Mouse (Mus musculus) heart, adult 18-20 months (tissue): ENCODE results near the gene Iqgap2. TPM values are rescaled to one million over a fixed set of nuclear protein-coding genes. Genes with fewer than 3 reads are reported as not detected.

Experiments
- DNase-seq, 2 experiments: peaks; one replicate each; pipeline ENCODE4 v3.0.0; 2021 to 2022; ENCODE audit warnings: mixed read lengths in 1 of 2
- long read RNA-seq, 2 experiments: library from polyadenylated mRNA; stranded (forward); transcript quantifications; one replicate each; pipeline ENCODE4 v2.0.0; 2021
- total RNA-seq, 2 experiments: library from RNA; stranded (reverse); gene quantifications; 2 replicates each; pipeline ENCODE4 v1.2.3; 2021

The Iqgap2 gene
- total RNA-seq = 1 to 10 TPM; 2.7 to 3.7 TPM
- long read RNA-seq, experiment 1 = 0 reads
- long read RNA-seq, experiment 2, full-length matches to known transcripts = 1 of 2 reads
- long read RNA-seq, experiment 2, partial matches to known transcripts = 0 of 2 reads
- long read RNA-seq, experiment 2, other reads (novel, unspliced or antisense) = 1 of 2 reads

DNA sequence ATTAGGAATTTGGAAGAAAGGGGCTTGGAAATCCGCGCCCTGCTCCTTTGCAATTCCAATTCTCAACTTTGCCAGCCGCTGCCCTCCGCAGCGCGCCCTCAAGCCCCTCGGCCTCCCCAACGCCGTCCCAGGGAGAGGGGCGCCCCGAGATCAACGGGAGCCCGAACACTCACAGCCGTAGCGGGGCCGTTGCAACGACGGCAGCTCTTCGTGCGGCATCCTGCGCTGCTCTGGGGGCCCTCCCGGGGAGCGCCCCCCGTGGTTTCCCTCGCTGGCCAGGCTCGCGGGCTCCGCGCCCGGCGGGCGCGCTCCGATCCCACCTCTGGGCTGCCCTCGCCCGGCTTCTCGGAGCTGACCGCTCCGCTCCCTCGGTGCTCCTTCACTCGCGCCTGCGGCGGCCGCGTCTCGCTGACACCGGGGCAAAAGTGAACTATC is at the start of gene Iqgap2:
Gene Iqgap2 (minus strand): TSS at position 432 of the 435 bp plus-strand sequence.
- no peak for DNase-seq

- DNase-seq = no peak
Measured at GRCm38 (mm10) chr13:95940811-95941210, 49.1 kb upstream of the Iqgap2 start.

DNA sequence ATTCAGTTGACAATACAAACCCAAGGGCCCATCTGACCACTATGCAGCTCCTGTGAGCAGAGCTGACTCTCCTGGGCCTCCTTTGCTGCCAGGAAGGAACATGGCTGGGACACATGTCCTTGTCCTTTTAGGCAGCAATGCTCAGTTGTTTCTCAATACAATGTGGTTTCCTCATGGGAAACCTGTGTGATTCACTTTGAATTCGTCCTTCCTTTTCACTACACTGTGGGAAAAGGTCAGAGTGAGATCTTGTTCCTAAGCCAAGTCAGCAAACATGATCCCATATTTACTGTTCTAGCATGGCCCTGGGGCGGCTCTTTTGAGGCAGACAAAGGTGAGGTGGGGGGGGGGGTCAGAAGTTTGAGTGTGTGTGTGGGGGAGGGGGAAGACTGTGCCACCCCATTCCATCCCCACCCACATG is 32.5 kb upstream of the Iqgap2 start:
- DNase-seq = no peak

DNA sequence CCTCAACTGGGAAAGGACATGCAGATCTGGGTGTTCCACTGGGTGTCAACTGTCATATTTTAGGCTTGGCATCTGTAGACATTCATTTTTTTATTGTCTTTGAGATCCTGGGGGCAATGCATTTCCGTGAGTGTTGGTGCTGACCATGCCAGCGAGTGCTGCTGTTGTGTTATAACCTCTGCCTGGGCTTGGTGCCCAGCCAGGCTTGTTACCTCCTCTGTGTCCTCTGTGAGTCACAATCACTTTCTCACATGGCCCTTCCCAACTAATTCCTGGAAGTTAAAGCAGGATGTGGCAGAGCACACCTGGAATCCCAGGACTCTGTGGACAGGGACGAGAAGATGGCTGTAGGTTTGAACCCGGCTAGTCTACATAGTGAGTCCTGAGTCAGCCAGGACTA is 30.9 kb upstream of the Iqgap2 start:
- DNase-seq = no peak

GRCm38 (mm10) chr13:95918624-95919284 is 27.0 kb upstream of the Iqgap2 start:
- DNase-seq = no peak

- no peak for DNase-seq
Measured at GRCm38 (mm10) chr13:95913046-95913406, 21.3 kb upstream of the Iqgap2 start.

GRCm38 (mm10) chr13:95912157-95913045 is 20.7 kb upstream of the Iqgap2 start:
- DNase-seq = peak in 1 of 2 experiments; percentile 9

DNA sequence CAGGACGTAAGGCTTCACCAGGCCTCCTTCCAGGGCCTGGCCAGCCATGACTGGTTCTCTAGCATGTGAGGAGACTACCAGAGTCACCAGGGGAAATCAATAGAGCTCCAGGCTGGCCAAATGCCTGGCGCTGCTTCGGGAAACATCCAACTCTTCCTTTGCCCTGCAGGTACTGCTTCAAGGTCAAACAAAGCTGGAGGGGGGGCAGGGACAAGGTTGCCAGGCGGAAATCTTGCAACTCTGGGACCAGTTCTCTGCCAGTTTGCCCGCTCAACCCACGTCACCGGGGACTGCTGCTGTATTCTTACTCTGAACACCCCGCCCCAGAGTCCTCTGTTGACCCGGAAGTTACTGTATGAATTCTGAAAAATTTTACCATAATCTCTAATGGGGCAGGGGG is 18.5 kb upstream of the Iqgap2 start:
- DNase-seq = no peak

- DNase-seq = no peak
Measured at GRCm38 (mm10) chr13:95909244-95909643, 17.5 kb upstream of the Iqgap2 start.

GRCm38 (mm10) chr13:95902696-95903095 is 11.0 kb upstream of the Iqgap2 start:
- no peak for DNase-seq

- no peak for DNase-seq
Measured at GRCm38 (mm10) chr13:95899885-95900650, 8.3 kb upstream of the Iqgap2 start.

DNA sequence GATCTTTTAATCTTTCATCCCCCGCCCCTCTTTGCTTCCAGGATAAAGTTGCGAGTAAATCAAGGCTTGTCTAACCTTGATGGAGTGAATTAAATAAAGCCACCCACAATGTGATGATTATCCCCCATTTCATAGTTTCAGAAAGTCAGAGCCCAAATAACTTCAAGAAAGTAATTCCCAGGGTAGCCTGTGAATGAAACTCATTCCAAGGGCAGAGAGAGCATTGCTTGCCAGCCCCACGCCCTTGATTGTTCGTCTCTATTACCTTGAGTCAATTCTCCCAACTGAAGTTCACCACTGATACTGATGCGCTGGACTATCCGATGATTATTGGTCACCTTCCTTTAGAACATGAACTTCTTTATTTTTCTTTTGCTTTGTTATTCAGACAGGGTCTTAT is 4.8 kb upstream of the Iqgap2 start:
- no peak for DNase-seq

- no peak for DNase-seq
Measured at GRCm38 (mm10) chr13:95893166-95893565, 1.4 kb upstream of the Iqgap2 start.

DNA sequence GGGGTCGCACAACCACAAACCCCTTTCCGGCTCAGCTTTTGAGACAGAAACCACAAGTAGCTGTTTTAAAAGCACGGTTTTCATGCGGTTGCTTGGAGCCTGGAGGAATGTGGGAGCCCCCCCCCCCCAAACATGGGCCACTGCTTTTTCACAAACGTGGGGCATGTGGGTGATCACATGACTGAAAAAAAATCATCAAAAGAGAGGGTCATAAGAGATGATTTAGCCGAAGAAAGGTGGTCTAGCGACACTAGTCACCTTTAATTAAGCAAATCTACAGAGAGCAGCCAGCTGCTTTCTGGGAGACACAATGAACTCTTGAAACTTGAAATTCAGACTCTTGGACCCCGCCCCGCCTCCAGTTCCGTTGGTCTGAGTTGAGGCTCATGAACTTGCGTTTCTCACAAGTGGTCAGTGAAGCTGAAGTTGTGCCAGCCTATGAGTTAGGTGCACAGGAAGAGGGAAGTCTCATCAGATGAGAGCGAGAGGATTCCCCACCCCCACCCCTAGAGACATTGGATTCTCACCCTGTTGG is 956 bp upstream of the Iqgap2 start:
- DNase-seq = peak; percentile 13 to 15

DNA sequence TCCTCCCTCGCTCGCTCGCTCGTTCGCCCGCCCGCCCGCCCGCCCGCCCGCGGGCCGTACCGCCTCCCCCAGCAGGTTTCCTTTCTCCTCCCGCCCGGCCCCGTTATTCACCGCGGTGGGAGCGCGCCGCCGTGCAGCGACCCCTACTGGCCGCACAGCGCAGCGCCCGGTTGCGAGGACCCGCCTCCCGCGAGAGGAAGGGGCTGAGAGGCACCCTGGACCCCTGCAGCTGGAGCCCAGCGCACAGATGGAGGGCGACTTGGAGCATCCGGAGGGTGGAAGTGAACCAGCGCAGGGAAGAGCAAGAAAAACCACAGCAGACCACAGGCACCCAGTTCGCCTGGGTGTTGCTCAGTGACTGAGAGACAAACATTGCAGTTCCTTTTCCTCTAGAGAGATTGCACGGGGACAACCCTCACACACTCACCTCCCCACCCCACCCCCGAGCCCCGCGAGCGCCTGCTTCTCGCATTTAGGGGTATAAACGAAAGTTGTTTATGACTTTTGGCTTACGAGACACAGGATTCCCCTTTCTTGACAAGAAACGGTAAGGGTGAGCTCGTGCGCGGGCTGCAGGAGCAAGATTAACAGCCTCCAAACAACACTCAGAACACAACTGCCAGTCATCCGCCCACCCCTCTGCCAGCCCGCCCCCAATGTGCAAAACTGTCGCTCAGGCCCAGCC is 346 bp upstream of the Iqgap2 start:
- peak; percentile 81 to 82 for DNase-seq

DNA sequence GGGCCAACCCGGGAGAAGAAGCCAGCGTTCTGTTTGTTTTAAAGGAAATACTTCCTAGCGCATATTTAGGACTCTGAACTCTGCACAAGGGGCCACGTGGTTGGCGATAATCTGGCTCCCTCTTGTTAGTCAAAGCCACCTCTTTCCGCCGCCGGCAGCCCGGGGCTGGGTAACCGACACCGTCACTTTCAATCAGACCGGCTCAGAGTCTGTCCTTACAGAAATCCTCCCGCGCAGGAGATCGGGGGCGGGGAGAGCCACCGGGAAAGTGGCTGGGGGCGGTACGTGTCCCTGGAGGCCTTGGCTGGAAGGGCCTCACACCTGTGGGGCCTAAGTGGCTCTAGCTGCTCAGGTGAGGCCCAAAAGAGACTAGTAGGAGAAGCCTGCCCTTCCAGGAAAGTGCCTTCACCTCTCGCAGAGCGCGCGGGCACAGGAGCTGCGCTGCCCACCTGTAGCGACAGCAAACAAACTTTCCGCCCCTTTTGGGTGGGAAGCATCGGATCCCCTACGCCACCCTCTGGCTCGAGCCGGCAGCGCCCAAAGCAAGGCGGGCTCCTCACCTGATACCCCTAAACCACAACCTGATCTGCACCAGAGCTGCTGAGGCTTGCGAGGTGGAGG is 761 bp downstream of the Iqgap2 start:
- peak; percentile 17 to 43 for DNase-seq

GRCm38 (mm10) chr13:95889981-95890545 is 1.7 kb downstream of the Iqgap2 start:
- DNase-seq = peak; percentile 13 to 16

DNA sequence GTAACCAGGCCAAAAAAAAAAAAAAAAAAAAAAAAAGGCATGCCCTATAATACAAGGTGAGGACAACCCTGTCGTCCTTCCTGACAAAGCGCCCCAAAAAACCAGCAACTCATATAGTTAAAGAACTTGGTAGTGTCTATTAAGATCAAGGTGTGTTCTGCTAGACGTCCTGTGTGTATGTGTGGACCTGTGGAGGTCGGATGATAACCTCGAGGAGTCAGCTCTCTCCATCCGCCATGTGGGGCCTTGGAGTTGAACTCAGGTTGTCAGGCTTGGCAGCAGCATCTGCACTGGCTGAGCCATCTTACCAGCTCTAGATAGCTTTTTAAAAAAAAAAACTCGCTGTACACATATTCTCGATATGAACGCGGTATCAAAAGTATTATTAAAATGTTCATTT is 2.4 kb downstream of the Iqgap2 start:
- no peak for DNase-seq

DNA sequence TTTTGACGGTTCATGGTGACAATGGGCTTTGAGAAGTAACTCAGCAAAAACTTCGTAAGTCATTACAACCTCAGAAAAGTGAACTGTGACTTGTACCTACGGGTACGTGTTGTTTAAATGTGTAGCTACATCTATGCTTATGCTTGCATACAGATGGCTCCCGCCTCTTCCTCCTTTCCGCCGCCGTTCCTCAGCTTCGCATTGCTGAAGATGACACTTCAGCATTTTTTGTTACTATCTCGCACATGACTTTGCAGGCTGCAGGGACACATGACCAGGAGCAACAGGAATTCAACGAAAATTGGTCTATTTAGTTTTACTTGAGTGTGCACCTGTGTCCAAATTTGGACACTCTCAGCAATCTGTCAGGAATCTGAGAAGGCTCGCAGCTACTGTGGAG is 3.1 kb downstream of the Iqgap2 start:
- peak; percentile 17 to 41 for DNase-seq

GRCm38 (mm10) chr13:95888170-95888569 is 3.6 kb downstream of the Iqgap2 start:
- peak in 1 of 2 experiments; percentile 29 for DNase-seq

- no peak for DNase-seq
Measured at GRCm38 (mm10) chr13:95887375-95887774, 4.3 kb downstream of the Iqgap2 start.
